Mouse (Mus musculus): ENCODE results near the gene Nme9. TPM values are rescaled to one million over a fixed set of nuclear protein-coding genes. Genes with fewer than 3 reads are reported as not detected.

Gene Nme9
- not detected in 2 replicates for polyA plus RNA-seq (2015; fragmentation: Nextera tagmentation; extraction: Ambion mirVana)

- H3K27me3 ChIP-seq = peaks cover 11% of the 10 kb centered on the region; the same call in 1 of the 2 replicates
- peaks cover 3% of the 10 kb centered on the region; the same call in 1 of the 2 replicates for H3K4me1 ChIP-seq
- peak within 1 kb of the TSS; percentile 33 for H3K4me2 ChIP-seq
- no peak within 1 kb of the TSS for H3K9ac ChIP-seq
- H3K27ac ChIP-seq = no peak within 1 kb of the TSS
- 8% methylated on average over 14 of the region's 14 CpGs for WGBS
- no peak for ATAC-seq (ENCODE audit: insufficient number of reproducible peaks, low FRiP score, low TSS enrichment, low read depth)
- H3K36me3 ChIP-seq = no peaks in the 10 kb centered on the region
- no peaks in the 10 kb centered on the region for H3K9me3 ChIP-seq
- H3K4me3 ChIP-seq = no peak within 1 kb of the TSS
Measured at GRCm38 (mm10) chr9:99451161-99451560, at the start of gene Nme9. TSS of gene Nme9 (plus strand) at chr9:99451475.

- no peaks in the 10 kb centered on the region for H3K9me3 ChIP-seq
- no peaks in the 10 kb centered on the region for H3K27me3 ChIP-seq
- no peaks in the 10 kb centered on the region; the same call in 1 of the 2 replicates for H3K4me1 ChIP-seq
- ATAC-seq (ENCODE audit: insufficient number of reproducible peaks, low FRiP score, low TSS enrichment, low read depth) = no peak
- 81% methylated on average over 3 of the region's 3 CpGs for WGBS
- no peak overlapping the region for H3K9ac ChIP-seq
- no peaks in the 10 kb centered on the region for H3K36me3 ChIP-seq
- no peak overlapping the region for H3K27ac ChIP-seq
- H3K4me3 ChIP-seq = no peak overlapping the region
- H3K4me2 ChIP-seq = no peak overlapping the region
Measured at GRCm38 (mm10) chr9:99409280-99409679, 42.0 kb upstream of the Nme9 start.

DNA sequence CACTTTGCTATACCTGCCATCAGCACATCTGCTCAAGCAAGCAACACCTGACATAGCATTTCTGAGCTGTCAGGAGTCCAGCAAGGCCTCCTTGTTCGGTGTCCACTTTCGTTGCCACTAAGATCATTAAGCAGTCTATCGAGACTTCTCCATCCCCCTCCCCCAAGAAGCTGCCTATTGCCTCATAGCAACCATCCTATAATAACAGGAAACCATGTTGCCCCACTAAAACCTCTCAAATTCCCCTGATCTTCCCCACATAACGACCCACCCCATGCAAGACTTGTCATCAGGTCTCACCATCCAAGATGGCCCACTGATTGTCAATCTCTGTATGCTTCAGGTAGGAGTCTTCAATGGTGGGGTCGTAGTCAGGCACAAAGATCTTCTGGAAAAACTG is 40.2 kb upstream of the Nme9 start:
- no peak overlapping the region for H3K4me3 ChIP-seq
- H3K4me1 ChIP-seq = peaks cover 11% of the 10 kb centered on the region
- H3K27me3 ChIP-seq = no peaks in the 10 kb centered on the region
- 82% methylated on average over 5 of the region's 5 CpGs for WGBS
- no peak for ATAC-seq (ENCODE audit: insufficient number of reproducible peaks, low FRiP score, low TSS enrichment, low read depth)
- no peak overlapping the region for H3K9ac ChIP-seq
- H3K36me3 ChIP-seq = no peaks in the 10 kb centered on the region
- no peak overlapping the region for H3K27ac ChIP-seq
- H3K4me2 ChIP-seq = no peak overlapping the region
- no peaks in the 10 kb centered on the region for H3K9me3 ChIP-seq

- Histone ChIP-seq H3K9me3 (no peaks in the 10 kb centered on the region), H3K4me3 (no peak overlapping the region), H3K36me3 (no peaks in the 10 kb centered on the region), H3K27me3 (no peaks in the 10 kb centered on the region), H3K9ac (no peak overlapping the region), H3K4me1 (peaks cover 15% of the 10 kb centered on the region), H3K27ac (no peak overlapping the region), H3K4me2 (no peak overlapping the region)
- ATAC-seq (ENCODE audit: insufficient number of reproducible peaks, low FRiP score, low TSS enrichment, low read depth) = no peak
- 88% methylated on average over 4 of the region's 4 CpGs for WGBS
Measured at GRCm38 (mm10) chr9:99411785-99412184, 39.5 kb upstream of the Nme9 start.

GRCm38 (mm10) chr9:99416809-99417208 is 34.5 kb upstream of the Nme9 start:
- no peak for ATAC-seq (ENCODE audit: insufficient number of reproducible peaks, low FRiP score, low TSS enrichment, low read depth)
- WGBS = 80% methylated on average over 3 of the region's 3 CpGs
- H3K9me3 ChIP-seq = no peaks in the 10 kb centered on the region
- no peak overlapping the region for H3K4me3 ChIP-seq
- H3K27me3 ChIP-seq = no peaks in the 10 kb centered on the region
- no peak overlapping the region for H3K27ac ChIP-seq
- H3K4me2 ChIP-seq = no peak overlapping the region
- H3K4me1 ChIP-seq = peaks cover 39% of the 10 kb centered on the region
- no peaks in the 10 kb centered on the region for H3K36me3 ChIP-seq
- H3K9ac ChIP-seq = no peak overlapping the region

DNA sequence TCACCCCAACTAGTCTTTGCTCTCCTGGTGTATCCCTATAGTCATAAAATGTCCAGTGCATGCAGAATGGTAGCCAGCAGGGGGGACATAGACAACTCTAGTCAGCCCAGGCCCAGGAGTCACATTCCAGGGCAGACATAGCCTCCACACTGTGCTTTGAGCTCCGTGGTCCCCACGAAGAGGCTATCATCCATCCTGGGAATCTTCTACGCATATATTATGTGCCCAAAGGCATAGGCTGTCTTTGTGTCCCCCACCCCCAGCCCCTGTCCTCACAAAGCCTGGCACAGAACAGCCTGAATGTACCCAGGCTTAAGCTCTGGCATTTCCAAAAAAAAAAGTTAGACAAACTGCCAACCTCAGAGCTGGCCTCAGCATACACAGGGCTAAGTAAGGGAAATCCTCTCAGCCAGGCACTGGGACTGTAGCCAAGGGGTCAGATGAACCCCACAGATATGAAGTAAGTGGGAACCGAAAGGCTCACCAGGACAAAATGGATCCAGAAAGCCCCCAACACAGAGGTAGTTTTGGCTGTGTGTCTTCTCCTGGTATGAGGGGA is 33.9 kb upstream of the Nme9 start:
- WGBS = 55% methylated on average over 4 of the region's 4 CpGs
- no peak for ATAC-seq (ENCODE audit: insufficient number of reproducible peaks, low FRiP score, low TSS enrichment, low read depth)
- no peak overlapping the region for H3K4me2 ChIP-seq
- no peaks in the 10 kb centered on the region for H3K36me3 ChIP-seq
- no peaks in the 10 kb centered on the region for H3K27me3 ChIP-seq
- no peak overlapping the region for H3K9ac ChIP-seq
- peak overlapping the region; percentile 74 for H3K27ac ChIP-seq
- no peak overlapping the region for H3K4me3 ChIP-seq
- no peaks in the 10 kb centered on the region for H3K9me3 ChIP-seq
- peaks cover 39% of the 10 kb centered on the region for H3K4me1 ChIP-seq

- WGBS = 41% methylated on average over 5 of the region's 5 CpGs
- Histone ChIP-seq H3K4me2 (no peak overlapping the region), H3K27me3 (no peaks in the 10 kb centered on the region), H3K9ac (no peak overlapping the region), H3K36me3 (no peaks in the 10 kb centered on the region), H3K4me3 (no peak overlapping the region), H3K27ac (peak overlapping the region; percentile 74), H3K9me3 (no peaks in the 10 kb centered on the region), H3K4me1 (peaks cover 39% of the 10 kb centered on the region)
- ATAC-seq (ENCODE audit: insufficient number of reproducible peaks, low FRiP score, low TSS enrichment, low read depth) = peak; percentile 53; the same call in 1 of the 2 replicates
Measured at GRCm38 (mm10) chr9:99418377-99418776, 32.9 kb upstream of the Nme9 start.

DNA sequence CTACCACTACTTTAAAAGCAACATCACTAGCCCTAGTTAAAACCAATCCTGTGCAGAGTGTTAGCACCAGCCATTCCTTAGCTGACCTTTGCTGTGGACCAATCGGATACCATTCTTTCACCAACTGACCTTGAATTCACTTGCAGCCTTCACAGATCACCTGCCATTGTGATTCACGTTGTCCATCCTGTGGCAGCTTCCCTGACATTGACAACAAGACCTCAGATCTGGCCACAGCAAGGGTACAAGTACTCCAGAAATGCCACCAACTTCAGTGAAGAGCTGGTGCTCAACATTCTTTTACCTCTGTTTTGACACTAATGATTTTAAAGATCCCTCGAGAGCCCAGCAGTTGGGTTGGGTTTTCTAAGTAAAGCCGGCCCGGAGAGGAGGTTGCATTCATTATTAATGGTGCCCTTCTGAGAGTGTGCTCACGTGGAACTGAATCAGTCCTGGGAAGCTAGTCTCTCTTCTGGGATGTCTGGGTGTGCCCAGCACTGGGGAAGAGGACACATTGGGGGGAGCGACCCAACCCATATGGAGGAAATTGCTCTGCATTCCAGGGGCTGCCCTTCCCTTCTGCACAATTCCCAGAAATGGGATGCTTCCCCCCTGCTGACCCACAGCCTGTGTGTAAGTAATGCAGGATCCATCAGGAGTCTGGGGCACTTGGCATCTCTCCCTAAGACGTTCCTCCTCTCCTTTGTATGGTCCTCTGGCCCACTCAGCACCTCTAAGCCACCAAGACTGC is 31.1 kb upstream of the Nme9 start:
- Histone ChIP-seq H3K36me3 (no peaks in the 10 kb centered on the region), H3K9me3 (no peaks in the 10 kb centered on the region)
- WGBS = 77% methylated on average over 8 of the region's 8 CpGs

GRCm38 (mm10) chr9:99421914-99422313 is 29.4 kb upstream of the Nme9 start:
- Histone ChIP-seq H3K9me3 (no peaks in the 10 kb centered on the region), H3K4me3 (no peak overlapping the region), H3K36me3 (no peaks in the 10 kb centered on the region), H3K4me2 (no peak overlapping the region), H3K9ac (no peak overlapping the region), H3K4me1 (peaks cover 44% of the 10 kb centered on the region), H3K27ac (no peak overlapping the region), H3K27me3 (no peaks in the 10 kb centered on the region)
- 56% methylated on average over 3 of the region's 3 CpGs for WGBS
- ATAC-seq (ENCODE audit: insufficient number of reproducible peaks, low FRiP score, low TSS enrichment, low read depth) = no peak

More for the DNA sequence above, 31.1 kb upstream of the Nme9 start:
- H3K4me3 ChIP-seq = no peak overlapping the region
- H3K4me2 ChIP-seq = no peak overlapping the region
- no peaks in the 10 kb centered on the region for H3K27me3 ChIP-seq
- no peak overlapping the region for H3K9ac ChIP-seq
- H3K4me1 ChIP-seq = peaks cover 49% of the 10 kb centered on the region
- H3K27ac ChIP-seq = no peak overlapping the region
- ATAC-seq (ENCODE audit: insufficient number of reproducible peaks, low FRiP score, low TSS enrichment, low read depth) = no peak

DNA sequence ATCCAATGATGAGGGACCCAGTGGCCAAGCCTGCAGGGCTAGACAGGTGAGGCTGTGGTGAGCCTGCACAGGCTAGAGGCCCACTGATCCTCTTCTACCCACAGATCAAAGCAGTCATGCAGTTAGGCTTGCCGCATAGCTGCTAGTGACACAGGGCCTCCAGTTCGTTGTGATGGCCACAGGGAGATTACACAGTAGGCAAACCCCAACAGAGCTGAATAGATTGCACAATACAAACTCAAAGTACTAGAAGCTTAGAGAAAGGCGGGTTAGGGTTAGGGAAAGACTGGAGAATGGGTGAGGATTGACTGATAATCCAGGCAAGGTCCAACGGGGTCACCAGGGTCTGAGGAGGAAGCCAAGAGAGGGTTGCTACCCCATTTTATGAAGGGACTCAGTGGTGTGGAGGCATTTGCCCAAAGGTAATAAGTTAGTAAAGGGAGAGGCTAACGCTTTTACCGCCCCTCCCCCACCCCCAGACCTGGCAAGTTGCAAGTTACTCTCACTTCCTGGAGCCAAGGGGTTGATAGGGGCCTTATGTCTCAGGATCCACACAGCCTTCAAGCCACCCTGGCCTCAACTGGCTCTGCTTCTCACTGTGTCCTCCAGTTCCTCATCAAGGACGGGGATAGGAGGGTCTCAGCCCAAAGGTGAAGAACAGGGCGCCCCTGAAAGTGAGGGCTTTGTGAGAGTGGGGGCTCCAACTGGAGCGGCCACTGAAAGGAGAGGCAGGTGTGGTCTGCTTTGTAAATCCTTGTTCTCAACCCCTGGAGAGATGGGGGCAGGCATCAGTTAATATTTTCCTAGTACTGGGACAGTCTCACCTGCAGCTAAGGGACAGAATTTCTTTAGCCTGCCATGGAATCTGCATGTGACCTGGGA is 27.3 kb upstream of the Nme9 start:
- 61% methylated on average over 9 of the region's 9 CpGs for WGBS
- no peak overlapping the region for H3K4me2 ChIP-seq
- no peaks in the 10 kb centered on the region for H3K9me3 ChIP-seq
- ATAC-seq (ENCODE audit: insufficient number of reproducible peaks, low FRiP score, low TSS enrichment, low read depth) = no peak
- H3K36me3 ChIP-seq = no peaks in the 10 kb centered on the region
- H3K27me3 ChIP-seq = no peaks in the 10 kb centered on the region
- peaks cover 32% of the 10 kb centered on the region for H3K4me1 ChIP-seq
- no peak overlapping the region for H3K9ac ChIP-seq
- no peak overlapping the region for H3K27ac ChIP-seq
- H3K4me3 ChIP-seq = no peak overlapping the region

DNA sequence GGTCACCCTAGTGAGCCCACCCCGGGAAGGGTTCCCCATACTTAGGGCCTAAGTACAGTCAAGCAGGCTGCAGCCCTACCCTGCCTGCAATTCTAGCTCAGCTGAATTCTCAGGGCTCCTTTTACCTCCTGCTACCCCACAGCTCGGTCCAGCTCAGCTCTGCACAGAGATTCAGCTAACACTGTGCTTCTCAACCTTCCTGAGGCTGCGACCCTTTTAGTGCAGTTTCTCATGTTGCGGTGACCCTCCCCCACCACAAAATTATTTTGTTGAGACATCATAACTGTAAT is 26.8 kb upstream of the Nme9 start:
- peaks cover 34% of the 10 kb centered on the region for H3K4me1 ChIP-seq
- no peak overlapping the region for H3K27ac ChIP-seq
- no peak for ATAC-seq (ENCODE audit: insufficient number of reproducible peaks, low FRiP score, low TSS enrichment, low read depth)
- 47% methylated on average over 4 of the region's 4 CpGs for WGBS
- no peaks in the 10 kb centered on the region for H3K36me3 ChIP-seq
- H3K4me3 ChIP-seq = no peak overlapping the region
- H3K27me3 ChIP-seq = no peaks in the 10 kb centered on the region
- H3K4me2 ChIP-seq = no peak overlapping the region
- H3K9me3 ChIP-seq = no peaks in the 10 kb centered on the region
- H3K9ac ChIP-seq = no peak overlapping the region

- no peak overlapping the region for H3K9ac ChIP-seq
- WGBS = 53% methylated on average over 9 of the region's 9 CpGs
- H3K27me3 ChIP-seq = no peaks in the 10 kb centered on the region
- no peaks in the 10 kb centered on the region for H3K9me3 ChIP-seq
- H3K27ac ChIP-seq = 0 out of 2 replicates have a peak overlapping the region, but pooled peaks have one; percentile 34
- no peak overlapping the region for H3K4me3 ChIP-seq
- H3K4me1 ChIP-seq = peaks cover 39% of the 10 kb centered on the region
- H3K4me2 ChIP-seq = no peak overlapping the region
- ATAC-seq (ENCODE audit: insufficient number of reproducible peaks, low FRiP score, low TSS enrichment, low read depth) = no peak
- no peaks in the 10 kb centered on the region for H3K36me3 ChIP-seq
Measured at GRCm38 (mm10) chr9:99425262-99425661, 26.0 kb upstream of the Nme9 start.
